Mouse (Mus musculus): ENCODE results near the gene Trpc4.

Trpc4 gene

GRCm38 (mm10) chr3:54155639-54156315 is at the start of gene Trpc4:
Gene Trpc4, plus strand, starts transcription at chr3:54156035.
- DNase-seq = peak in 1 of 2 experiments; percentile 34

GRCm38 (mm10) chr3:54111489-54111888 is 44.3 kb upstream of the Trpc4 start:
- no peak for DNase-seq

- DNase-seq = no peak
Observed at GRCm38 (mm10) chr3:54135376-54135775, 20.5 kb upstream of the Trpc4 start.

- DNase-seq = no peak
Observed at GRCm38 (mm10) chr3:54141376-54141775, 14.5 kb upstream of the Trpc4 start.

GRCm38 (mm10) chr3:54154844-54155638 is 794 bp upstream of the Trpc4 start:
- DNase-seq = no peak

GRCm38 (mm10) chr3:54156316-54157000 is 623 bp downstream of the Trpc4 start:
- DNase-seq = no peak

GRCm38 (mm10) chr3:54170701-54171100 is 14.9 kb downstream of the Trpc4 start:
- DNase-seq = no peak

GRCm38 (mm10) chr3:54177296-54177695 is 21.5 kb downstream of the Trpc4 start:
- peak in 1 of 2 experiments; percentile 8 for DNase-seq

- DNase-seq = no peak
Observed at GRCm38 (mm10) chr3:54190932-54191668, 35.3 kb downstream of the Trpc4 start.

GRCm38 (mm10) chr3:54201231-54201630 is 45.4 kb downstream of the Trpc4 start:
- no peak for DNase-seq

- DNase-seq = no peak
Observed at GRCm38 (mm10) chr3:54204386-54204785, 48.6 kb downstream of the Trpc4 start.

- no peak for DNase-seq
Observed at GRCm38 (mm10) chr3:54210112-54210511, 54.3 kb downstream of the Trpc4 start.

- DNase-seq = no peak
Observed at GRCm38 (mm10) chr3:54211441-54211840, 55.6 kb downstream of the Trpc4 start.

- DNase-seq = no peak
Observed at GRCm38 (mm10) chr3:54222549-54222948, 66.7 kb downstream of the Trpc4 start.

- DNase-seq = no peak
Observed at GRCm38 (mm10) chr3:54228463-54228862, 72.6 kb downstream of the Trpc4 start.

- DNase-seq = no peak
Observed at GRCm38 (mm10) chr3:54238891-54239290, 83.1 kb downstream of the Trpc4 start.

GRCm38 (mm10) chr3:54239426-54239825 is 83.6 kb downstream of the Trpc4 start:
- no peak for DNase-seq

- DNase-seq = no peak
Observed at GRCm38 (mm10) chr3:54243136-54243535, 87.3 kb downstream of the Trpc4 start.

- no peak for DNase-seq
Observed at GRCm38 (mm10) chr3:54244729-54245465, 89.1 kb downstream of the Trpc4 start.

GRCm38 (mm10) chr3:54246416-54246815 is 90.6 kb downstream of the Trpc4 start:
- DNase-seq = no peak

- DNase-seq = no peak
Observed at GRCm38 (mm10) chr3:54249311-54249710, 93.5 kb downstream of the Trpc4 start.

GRCm38 (mm10) chr3:54266943-54267342 is 111.1 kb downstream of the Trpc4 start:
- no peak for DNase-seq

Measured in kidney, postnatal 25 days (tissue).